Mouse (Mus musculus) neural tube, embryonic 11.5 days (tissue): Measurements from ENCODE around the gene Fhod1. TPM values are rescaled to one million over a fixed set of nuclear protein-coding genes. Genes with fewer than 3 reads are reported as not detected.

ENCODE experiments used
- ATAC-seq: fragments of 200-750 bp; cut with Nextera tagmentation; 2 replicates; pipeline ENCODE4 v1.8.0; 2017; ENCODE audit warnings: moderate number of reproducible peaks, mild to moderate bottlenecking, moderate TSS enrichment, moderate library complexity; ENCODE audit not compliant: insufficient read depth, low FRiP score, low TSS enrichment
- DNase-seq: peaks from one replicate; pipeline ENCODE4 v3.0.0-alpha.2; 2015; ENCODE audit warnings: low spot score
- H3K27ac ChIP-seq: fragments of 300-500 bp; sonication (generic); 2 replicates; pipeline ENCODE4 v1.5.1; 2014; ENCODE audit warnings: low read depth, mild to moderate bottlenecking, low read length
- H3K27me3 ChIP-seq: fragments of 300-500 bp; sonication (generic); 2 replicates; pipeline ENCODE4 v1.6.1; 2014; ENCODE audit warnings: mild to moderate bottlenecking, low read length, mixed read lengths; ENCODE audit not compliant: control insufficient read depth, insufficient read depth
- H3K36me3 ChIP-seq: fragments of 300-500 bp; sonication (generic); 2 replicates; pipeline ENCODE4 v1.6.1; 2014; ENCODE audit warnings: mild to moderate bottlenecking, low read length, moderate library complexity, mixed read lengths; ENCODE audit not compliant: control insufficient read depth, insufficient read depth
- H3K4me1 ChIP-seq: fragments of 300-500 bp; sonication (generic); 2 replicates; pipeline ENCODE4 v1.6.1; 2014; ENCODE audit warnings: low read length, mixed read lengths; ENCODE audit not compliant: control insufficient read depth, insufficient read depth
- H3K4me2 ChIP-seq: fragments of 300-500 bp; sonication (generic); 2 replicates; pipeline ENCODE4 v1.6.1; 2014; ENCODE audit warnings: low read depth, mild to moderate bottlenecking, moderate library complexity
- H3K4me3 ChIP-seq: fragments of 300-500 bp; sonication (generic); 2 replicates; pipeline ENCODE4 v1.5.1; 2014; ENCODE audit warnings: low read depth, low read length
- H3K9ac ChIP-seq: fragments of 300-500 bp; sonication (generic); 2 replicates; pipeline ENCODE4 v1.6.1; 2014; ENCODE audit warnings: mild to moderate bottlenecking, low read length
- H3K9me3 ChIP-seq: fragments of 300-500 bp; sonication (generic); 2 replicates; pipeline ENCODE4 v1.6.1; 2016; ENCODE audit warnings: low read length; ENCODE audit not compliant: control insufficient read depth
- WGBS: fragments of 180-500 bp; shearing (Covaris S2); extraction: QIAGEN DNeasy Blood & Tissue Kit; methylation state at CpG from one replicate; pipeline ENCODE4 v1.1.7; 2014; 5-methylcytosine and 5-hydroxymethylcytosine counted together
- polyA plus RNA-seq: library from polyadenylated mRNA; unstranded; fragments of >200 nt; fragmentation: Nextera tagmentation; extraction: Ambion mirVana; gene quantifications from 2 replicates; pipeline ENCODE4 v1.2.1, GENCODE M21; 2014

Fhod1 gene
- polyA plus RNA-seq, 1 experiment from 2014 or later = 1.8 TPM

DNA sequence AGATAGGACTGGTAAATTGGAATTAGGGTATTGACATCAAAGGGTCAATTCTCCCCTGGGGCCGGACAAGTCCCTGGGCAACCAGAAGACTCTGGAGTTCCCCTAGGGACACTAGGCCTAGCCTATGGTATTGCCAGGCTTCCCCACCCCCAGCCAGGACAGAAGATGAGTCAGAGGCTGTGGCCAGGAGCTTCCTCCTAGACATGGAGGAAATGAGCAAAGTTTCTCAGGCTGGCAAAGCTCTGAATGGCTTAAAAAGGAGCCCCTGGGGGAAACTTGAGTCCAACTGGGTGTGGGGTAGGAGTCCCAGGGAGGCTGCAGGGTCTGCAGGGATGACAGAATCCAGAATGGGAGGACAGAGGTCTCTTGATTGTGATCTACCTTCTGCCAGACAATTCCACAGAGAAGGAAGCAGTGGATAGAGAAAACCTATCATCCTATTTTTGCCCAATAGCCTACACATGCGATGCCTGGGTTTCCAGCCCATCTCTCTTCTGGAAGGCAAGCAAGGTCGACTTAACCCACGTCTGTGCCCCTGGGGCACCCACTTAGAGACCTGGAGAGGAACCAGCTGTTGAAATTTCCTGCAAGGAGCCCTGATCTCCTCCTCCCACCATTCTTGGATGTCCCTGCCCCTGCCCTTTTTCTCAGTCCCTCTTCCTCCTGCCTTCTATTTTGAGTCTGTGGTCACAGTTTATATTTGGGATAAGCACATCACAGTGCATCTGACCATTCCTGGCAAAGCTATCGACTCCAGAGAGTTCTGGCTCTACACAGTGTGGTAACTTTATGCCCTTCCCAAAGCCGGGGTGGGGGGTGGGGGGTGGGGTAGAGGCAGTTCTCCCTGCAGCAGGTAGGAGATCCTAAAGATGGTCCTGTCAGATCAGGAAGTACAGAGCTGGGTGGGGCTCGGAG lies 2.4 kb downstream of the Fhod1 start:
- WGBS = 68% methylated on average over 7 of the region's 7 CpGs
- H3K4me1 ChIP-seq = peaks cover 21% of the 10 kb centered on the region; the same call in 1 of the 2 replicates
- no peak for DNase-seq
- no peaks in the 10 kb centered on the region for H3K36me3 ChIP-seq
- no peaks in the 10 kb centered on the region for H3K9me3 ChIP-seq
- ATAC-seq = no peak
- 0 out of 2 replicates have a peak, but pooled peaks cover 2% of the 10 kb centered on the region for H3K27me3 ChIP-seq
- no peak overlapping the region for H3K27ac ChIP-seq
- H3K9ac ChIP-seq = no peak overlapping the region; the same call in 1 of the 2 replicates
- no peak overlapping the region for H3K4me3 ChIP-seq
- 0 out of 2 replicates have a peak overlapping the region, but pooled peaks have one; percentile 97 for H3K4me2 ChIP-seq

DNA sequence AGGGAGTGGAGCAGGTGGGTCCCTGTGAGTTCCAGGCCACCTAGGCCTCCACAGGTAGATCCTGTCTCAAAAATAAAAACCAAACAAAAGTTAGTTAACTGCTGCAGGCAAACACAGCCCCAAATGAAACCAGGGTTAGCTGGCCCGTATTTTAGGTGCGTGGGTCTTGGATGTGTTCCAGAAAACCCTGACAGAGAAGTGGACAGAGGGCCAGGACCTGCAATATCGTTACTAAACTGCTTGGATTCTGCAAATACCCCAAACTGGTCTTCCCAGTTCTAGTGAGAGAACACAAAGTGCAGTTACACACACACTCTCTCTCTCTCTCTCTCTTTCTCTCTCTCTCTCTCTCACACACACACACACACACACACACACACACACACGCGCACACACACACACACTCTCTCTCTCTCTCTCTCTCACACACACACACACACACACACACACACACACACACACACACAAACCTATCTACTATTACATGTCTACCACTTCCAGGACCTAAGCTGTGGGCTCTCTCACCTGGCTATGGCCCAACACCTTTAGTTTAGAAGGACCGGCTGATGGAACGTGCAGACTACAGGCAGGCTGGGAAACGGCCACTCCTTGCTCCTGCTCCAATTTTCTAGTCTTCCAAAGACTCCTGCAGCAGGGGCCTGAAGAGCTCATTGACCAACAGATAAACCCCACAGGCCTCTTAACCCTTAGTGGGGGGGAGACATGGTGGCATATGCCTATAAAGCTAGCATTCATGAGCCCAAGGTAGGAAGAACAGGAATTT lies 3.8 kb downstream of the Fhod1 start:
- H3K4me2 ChIP-seq = no peak overlapping the region
- no peak for DNase-seq
- WGBS = 84% methylated on average over 8 of the region's 8 CpGs
- H3K4me1 ChIP-seq = peaks cover 13% of the 10 kb centered on the region; the same call in 1 of the 2 replicates
- no peak overlapping the region for H3K9ac ChIP-seq
- no peaks in the 10 kb centered on the region for H3K36me3 ChIP-seq
- H3K27ac ChIP-seq = no peak overlapping the region
- H3K4me3 ChIP-seq = no peak overlapping the region
- no peaks in the 10 kb centered on the region for H3K9me3 ChIP-seq
- no peaks in the 10 kb centered on the region for H3K27me3 ChIP-seq
- no peak for ATAC-seq

DNA sequence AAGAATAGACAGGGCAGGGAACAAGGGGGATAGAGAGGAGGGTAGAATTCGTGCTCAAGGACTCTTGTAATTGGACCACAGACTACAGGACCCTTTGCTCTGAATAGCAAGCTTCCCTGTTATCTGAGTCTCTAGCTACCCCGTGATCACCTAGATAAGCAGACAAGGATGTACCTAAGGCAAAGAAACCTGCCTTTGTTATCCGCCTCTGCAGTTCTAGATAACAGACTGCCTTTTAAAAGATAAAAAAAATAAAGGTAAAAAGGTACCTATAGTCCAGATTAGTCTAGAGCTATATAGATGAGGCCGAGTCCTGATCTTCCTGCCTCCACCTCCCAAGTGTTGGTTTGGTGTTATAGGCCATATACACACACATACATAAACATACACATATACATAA lies 5.0 kb downstream of the Fhod1 start:
- ATAC-seq (no peak), DNase-seq (no peak)
- no peak overlapping the region for H3K27ac ChIP-seq
- no peaks in the 10 kb centered on the region for H3K27me3 ChIP-seq
- peaks cover 13% of the 10 kb centered on the region; the same call in 1 of the 2 replicates for H3K4me1 ChIP-seq
- 73% methylated on average over 4 of the region's 4 CpGs for WGBS
- no peak overlapping the region for H3K9ac ChIP-seq
- H3K4me3 ChIP-seq = no peak overlapping the region
- H3K36me3 ChIP-seq = no peaks in the 10 kb centered on the region
- no peak overlapping the region for H3K4me2 ChIP-seq
- H3K9me3 ChIP-seq = no peaks in the 10 kb centered on the region

DNA sequence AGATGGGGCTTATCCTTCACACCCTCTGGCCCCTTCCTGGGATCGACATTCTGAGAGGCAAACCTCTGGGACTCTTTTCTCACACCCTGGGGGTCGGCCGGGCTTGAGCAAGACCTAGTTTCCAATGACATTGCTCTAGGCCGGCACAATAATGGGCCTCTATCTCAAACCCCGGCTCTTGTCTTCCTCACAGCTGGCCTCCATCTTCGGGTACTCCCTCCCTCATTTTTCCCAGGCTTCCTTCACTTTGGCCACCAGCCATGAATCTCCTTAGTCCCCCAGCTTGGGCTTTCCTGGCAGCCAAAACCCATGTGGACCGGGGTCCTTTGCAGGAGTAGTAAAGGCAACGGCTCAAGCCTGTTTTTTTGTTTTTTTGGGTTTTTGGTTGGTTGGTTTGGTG lies 6.4 kb downstream of the Fhod1 start:
- Histone ChIP-seq H3K4me1 (peaks cover 7% of the 10 kb centered on the region; the same call in 1 of the 2 replicates), H3K27me3 (no peaks in the 10 kb centered on the region), H3K4me3 (no peak overlapping the region), H3K27ac (no peak overlapping the region), H3K4me2 (no peak overlapping the region), H3K9ac (no peak overlapping the region), H3K9me3 (no peaks in the 10 kb centered on the region), H3K36me3 (no peaks in the 10 kb centered on the region)
- no peak for ATAC-seq
- DNase-seq = no peak
- WGBS = 58% methylated on average over 8 of the region's 8 CpGs

DNA sequence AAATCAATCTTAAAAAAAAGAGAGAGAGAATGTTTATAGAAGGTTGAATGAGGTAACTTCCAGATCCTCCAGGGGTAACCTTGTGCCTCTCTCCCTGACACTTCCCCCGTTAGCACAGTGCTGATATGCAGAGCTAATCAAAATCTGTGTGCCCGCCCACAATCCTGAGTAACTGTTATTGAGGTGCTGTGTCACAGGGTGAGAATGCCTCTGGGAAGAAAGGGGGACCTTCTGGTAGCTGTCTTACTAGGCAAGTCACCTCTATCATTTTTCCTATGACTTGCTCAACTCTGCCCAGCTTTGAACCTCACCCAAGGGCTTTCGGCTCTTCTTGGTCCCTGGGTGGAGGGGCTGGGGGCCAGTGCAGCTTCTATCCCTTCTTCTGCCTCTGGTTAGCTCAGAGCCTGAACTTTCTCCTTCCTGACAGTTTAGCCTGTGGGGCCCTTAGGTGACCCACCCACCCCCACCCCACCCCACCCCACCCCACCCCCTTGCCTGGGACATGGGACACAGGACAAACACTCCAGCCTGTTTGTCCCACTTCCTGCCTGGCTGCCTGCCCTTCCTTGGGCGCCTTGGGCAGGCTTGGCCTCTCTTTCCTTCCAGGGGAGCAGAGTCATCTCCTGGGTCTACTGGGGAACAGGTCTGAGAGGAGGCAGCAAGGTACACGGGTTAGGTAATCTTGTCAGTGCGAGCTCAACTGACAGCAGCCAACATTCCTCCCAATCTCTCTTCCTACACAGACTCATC lies 7.7 kb downstream of the Fhod1 start:
- no peak overlapping the region for H3K4me3 ChIP-seq
- H3K4me2 ChIP-seq = no peak overlapping the region
- H3K9ac ChIP-seq = no peak overlapping the region
- no peak overlapping the region for H3K27ac ChIP-seq
- H3K27me3 ChIP-seq = no peaks in the 10 kb centered on the region
- no peaks in the 10 kb centered on the region for H3K36me3 ChIP-seq
- ATAC-seq (no peak), DNase-seq (no peak)
- WGBS = 84% methylated on average over 6 of the region's 6 CpGs
- H3K9me3 ChIP-seq = no peaks in the 10 kb centered on the region
- no peaks in the 10 kb centered on the region for H3K4me1 ChIP-seq

DNA sequence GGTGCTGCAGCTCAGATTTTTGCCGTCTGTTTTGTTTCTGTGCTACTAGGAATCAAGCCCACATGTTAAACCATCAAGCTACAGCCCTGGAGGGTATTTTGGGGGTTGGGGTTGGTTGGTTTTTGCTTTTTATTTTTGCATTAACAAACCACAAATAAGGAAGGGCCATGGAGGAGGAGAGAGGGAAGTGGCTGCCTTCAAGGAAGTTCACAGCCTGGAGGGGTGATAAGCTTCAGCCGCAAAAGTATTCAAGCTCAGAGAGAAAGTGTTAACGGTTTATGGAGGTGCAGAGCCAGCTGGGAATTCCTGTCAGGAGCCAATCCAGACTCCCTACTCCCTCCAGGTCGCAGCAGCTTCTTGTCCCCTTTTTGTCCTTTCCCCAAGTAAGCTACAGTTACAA lies 8.8 kb downstream of the Fhod1 start:
- H3K9me3 ChIP-seq = no peaks in the 10 kb centered on the region
- no peaks in the 10 kb centered on the region for H3K27me3 ChIP-seq
- H3K9ac ChIP-seq = no peak overlapping the region
- H3K4me1 ChIP-seq = no peaks in the 10 kb centered on the region
- no peaks in the 10 kb centered on the region for H3K36me3 ChIP-seq
- DNase-seq = no peak
- H3K27ac ChIP-seq = no peak overlapping the region
- no peak overlapping the region for H3K4me2 ChIP-seq
- WGBS = 50% methylated on average over 4 of the region's 4 CpGs
- no peak overlapping the region for H3K4me3 ChIP-seq
- no peak for ATAC-seq

DNA sequence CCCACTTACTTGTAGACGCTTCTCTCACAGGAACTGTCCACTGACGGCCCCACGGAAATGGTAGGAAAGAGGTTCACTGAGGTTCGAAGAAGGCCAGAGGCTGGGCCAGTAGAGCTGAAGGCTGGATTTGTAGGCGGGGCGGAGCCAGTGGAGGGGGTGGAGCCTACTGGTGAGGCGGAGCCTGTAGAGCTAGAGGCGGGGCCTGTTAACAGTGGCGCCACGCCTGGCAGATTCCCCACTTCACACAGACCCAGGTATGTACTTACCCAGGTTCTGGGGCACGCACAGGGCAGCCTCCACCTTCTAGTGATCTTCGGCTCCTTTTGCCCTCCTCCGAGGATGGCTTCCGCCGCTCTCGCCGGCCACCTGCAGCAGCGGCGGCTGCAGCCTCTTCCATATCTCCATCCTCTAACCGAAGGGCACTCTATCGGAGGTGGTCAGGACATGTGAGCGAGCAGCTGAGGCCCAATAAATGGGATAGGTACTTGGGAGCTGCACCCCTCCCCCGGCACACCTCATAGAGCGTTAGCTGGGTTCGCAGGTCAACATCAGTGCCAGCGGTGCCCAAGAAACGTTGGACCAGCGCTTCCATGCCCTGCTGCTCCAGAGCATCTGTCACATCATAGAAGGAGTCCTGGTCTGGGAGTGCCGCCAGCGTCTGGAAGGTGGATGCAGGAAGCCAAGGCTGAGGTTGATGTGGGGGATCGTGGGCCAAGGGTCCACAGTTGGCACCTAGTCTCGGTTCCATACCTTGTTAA lies 11.2 kb downstream of the Fhod1 start:
- H3K36me3 ChIP-seq = no peaks in the 10 kb centered on the region
- no peaks in the 10 kb centered on the region for H3K27me3 ChIP-seq
- no peak for DNase-seq
- H3K9ac ChIP-seq = no peak overlapping the region
- no peak overlapping the region for H3K27ac ChIP-seq
- H3K9me3 ChIP-seq = no peaks in the 10 kb centered on the region
- WGBS = 45% methylated on average over 29 of the region's 32 CpGs
- no peaks in the 10 kb centered on the region for H3K4me1 ChIP-seq
- no peak overlapping the region for H3K4me2 ChIP-seq
- H3K4me3 ChIP-seq = no peak overlapping the region
- 0 out of 2 replicates have a peak, but pooled peaks have one; percentile 16 for ATAC-seq

DNA sequence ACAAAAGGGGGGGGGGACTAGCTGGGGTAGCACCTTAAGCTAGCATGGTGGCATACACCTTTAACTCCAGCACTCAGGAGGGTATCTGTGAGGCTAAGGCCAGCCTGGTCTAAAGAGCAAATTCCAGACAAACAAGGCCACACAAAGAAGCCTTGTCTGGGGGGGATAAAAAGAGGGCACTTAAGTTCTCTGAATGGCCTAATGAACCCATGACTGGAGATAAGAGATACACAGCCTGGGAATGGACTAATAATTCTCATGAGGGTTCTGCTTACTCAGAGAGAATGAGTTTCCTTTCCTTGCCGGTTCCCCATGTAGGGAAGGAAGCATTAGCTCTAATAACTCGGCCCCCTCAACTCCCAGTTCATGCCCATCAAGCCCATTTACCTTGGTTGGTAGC lies 15.2 kb downstream of the Fhod1 start:
- Histone ChIP-seq H3K4me3 (no peak overlapping the region), H3K4me2 (no peak overlapping the region), H3K27me3 (no peaks in the 10 kb centered on the region), H3K9me3 (no peaks in the 10 kb centered on the region), H3K36me3 (peaks cover 19% of the 10 kb centered on the region), H3K9ac (no peak overlapping the region), H3K27ac (no peak overlapping the region), H3K4me1 (no peaks in the 10 kb centered on the region)
- ATAC-seq = no peak
- 74% methylated on average over 2 of the region's 2 CpGs for WGBS
- no peak for DNase-seq
